Mouse (Mus musculus) layer of hippocampus, postnatal 25 days (tissue): Measurements from ENCODE around the gene Olfr1031. TPM values are rescaled to one million over a fixed set of nuclear protein-coding genes. Genes with fewer than 3 reads are reported as not detected.
"Not testable (repeated sequence)": the region's sequence is repeated elsewhere in the genome, so short reads cannot be mapped to it uniquely, and the experiment has no call there.

ENCODE experiments used
- DNase-seq, 2 experiments: peaks; one replicate each; pipeline ENCODE4 v3.0.0; 2022; ENCODE audit warnings: mixed read lengths in 2 of 2, low spot score in 1 of 2; ENCODE audit errors: extremely low spot score in 1 of 2
- total RNA-seq, 2 experiments: library from RNA; stranded (reverse); gene quantifications; 2 replicates each; pipeline ENCODE4 v1.2.3; 2021

Olfr1031 gene
- not detected for total RNA-seq

- DNase-seq, result no peak
These were observed at the start of gene Olfr1031 for GRCm38 (mm10) chr2:85990004-85990403. Olfr1031 (plus strand) TSS chr2:85990304.

GRCm38 (mm10) chr2:85950137-85950536 is 40.0 kb upstream of the Olfr1031 start, which contains the start of gene Olfr1028:
Olfr1028 (plus strand) TSS chr2:85950437.
- no peak for DNase-seq

GRCm38 (mm10) chr2:85973595-85973994 is 16.5 kb upstream of the Olfr1031 start, which contains the start of gene Olfr1029:
Olfr1029 (plus strand) TSS chr2:85973895.
- DNase-seq, result no peak

- DNase-seq, result no peak
These were observed 11.1 kb upstream of the Olfr1031 start, which contains the start of gene Olfr1030 for GRCm38 (mm10) chr2:85978976-85979375. Olfr1030 (plus strand) TSS chr2:85979276.

GRCm38 (mm10) chr2:86005240-86005639 is 15.1 kb downstream of the Olfr1031 start, which contains the start of gene Olfr1032:
Olfr1032 (plus strand) TSS chr2:86005540.
- DNase-seq, result no peak

GRCm38 (mm10) chr2:86020406-86020805 is 30.3 kb downstream of the Olfr1031 start, which contains the start of gene Olfr1033:
Olfr1033 (plus strand) TSS chr2:86020633.
- DNase-seq, result not testable (repeated sequence)

- not testable (repeated sequence) for DNase-seq
These were observed 31.4 kb downstream of the Olfr1031 start for GRCm38 (mm10) chr2:86021518-86021917.

Other genes with a start within 250 kb of the Olfr1031 start
- not detected for gene Olfr1012, start 227.5 kb upstream of the Olfr1031 start, total RNA-seq
- not detected for gene Olfr1013, start 223.2 kb upstream of the Olfr1031 start, total RNA-seq
- not detected for gene Olfr1014, start 217.6 kb upstream of the Olfr1031 start, total RNA-seq
- gene Olfr1015, start 208.3 kb upstream of the Olfr1031 start, total RNA-seq, result not detected
- gene Olfr1016, start 187.8 kb upstream of the Olfr1031 start, total RNA-seq, result not detected
- not detected for gene Olfr1018, start 171.8 kb upstream of the Olfr1031 start, total RNA-seq
- not detected for gene Olfr1019, start 144.8 kb upstream of the Olfr1031 start, total RNA-seq
- not detected for gene Olfr1020, start 143.3 kb upstream of the Olfr1031 start, total RNA-seq
- gene Olfr1022, start 121.7 kb upstream of the Olfr1031 start, total RNA-seq, result not detected
- gene Olfr1023, start 104.7 kb upstream of the Olfr1031 start, total RNA-seq, result not detected
- not detected for gene Olfr1024, start 85.3 kb upstream of the Olfr1031 start, total RNA-seq
- gene Olfr1025-ps1, start 75.1 kb upstream of the Olfr1031 start, total RNA-seq, result not detected
- gene Olfr1026, start 68.7 kb upstream of the Olfr1031 start, total RNA-seq, result not detected
- not detected for gene Olfr1028, start 39.9 kb upstream of the Olfr1031 start, total RNA-seq
- gene Olfr1029, start 16.4 kb upstream of the Olfr1031 start, total RNA-seq, result not detected
- not detected for gene Olfr1030, start 11.0 kb upstream of the Olfr1031 start, total RNA-seq
- gene Olfr1032, start 15.2 kb downstream of the Olfr1031 start, total RNA-seq, result not detected
- not detected for gene Olfr1033, start 30.3 kb downstream of the Olfr1031 start, total RNA-seq
- not detected for gene Olfr1034, start 55.6 kb downstream of the Olfr1031 start, total RNA-seq
- not detected for gene Olfr1036, start 83.7 kb downstream of the Olfr1031 start, total RNA-seq
- gene Olfr1037, start 97.1 kb downstream of the Olfr1031 start, total RNA-seq, result not detected
- gene Olfr1039, start 145.6 kb downstream of the Olfr1031 start, total RNA-seq, result not detected
- gene Olfr1040, start 156.4 kb downstream of the Olfr1031 start, total RNA-seq, result not detected
- gene Olfr1042, start 171.5 kb downstream of the Olfr1031 start, total RNA-seq, result not detected
- not detected for gene Olfr1043, start 177.2 kb downstream of the Olfr1031 start, total RNA-seq
- gene Olfr1044, start 187.5 kb downstream of the Olfr1031 start, total RNA-seq, result not detected
- not detected for gene Olfr52, start 195.4 kb downstream of the Olfr1031 start, total RNA-seq
- gene Olfr1045, start 212.7 kb downstream of the Olfr1031 start, total RNA-seq, result not detected
- gene Olfr1046, start 229.0 kb downstream of the Olfr1031 start, total RNA-seq, result not detected
- gene Olfr1047, start 241.1 kb downstream of the Olfr1031 start, total RNA-seq, result not detected
- gene Olfr1048, start 250.0 kb downstream of the Olfr1031 start, total RNA-seq, result not detected